Mouse (Mus musculus) bone marrow macrophage, adult 2 months (primary cell): ENCODE data around the gene Pemt. TPM values are rescaled to one million over a fixed set of nuclear protein-coding genes. Genes with fewer than 3 reads are reported as not detected.
"Not testable (repeated sequence)": the region's sequence is repeated elsewhere in the genome, so short reads cannot be mapped to it uniquely, and the experiment has no call there.

Experiments
- H3K27ac ChIP-seq: 2 replicates; pipeline ENCODE4 v1.5.1; 2012; ENCODE audit warnings: low read depth, low read length; ENCODE audit not compliant: insufficient read depth
- H3K4me1 ChIP-seq: 2 replicates; pipeline ENCODE4 v1.6.1; 2012; ENCODE audit warnings: low read length; ENCODE audit not compliant: control insufficient read depth, insufficient read depth
- H3K4me3 ChIP-seq: 2 replicates; pipeline ENCODE4 v1.5.1; 2012; ENCODE audit warnings: mild to moderate bottlenecking, low read length, moderate library complexity; ENCODE audit not compliant: insufficient read depth
- CTCF ChIP-seq: IDR thresholded peaks from 2 replicates; pipeline ENCODE4 v1.5.1; 2012; ENCODE audit warnings: low read depth, mild to moderate bottlenecking, low read length, moderate library complexity
- POLR2A ChIP-seq: IDR thresholded peaks from 2 replicates; pipeline ENCODE4 v1.6.1; 2012; ENCODE audit warnings: mild to moderate bottlenecking, low read depth, low read length, borderline replicate concordance
- polyA plus RNA-seq: library from polyadenylated mRNA; stranded (reverse); fragments of >200 nt; gene quantifications from 2 replicates; pipeline ENCODE4 v1.2.4, GENCODE M21; 2012; ENCODE audit not compliant: missing spikeins, insufficient read depth, insufficient read length

The Pemt gene
- polyA plus RNA-seq, 1 experiment: 4.6 TPM

GRCm38 (mm10) chr11:59962590-59962989, 83.7 kb downstream of the Pemt start:
- TF ChIP-seq CTCF (no peak), POLR2A (no peak)
- no peak overlapping the region for H3K27ac ChIP-seq
- peaks cover 7% of the 10 kb centered on the region for H3K4me1 ChIP-seq
- H3K4me3 ChIP-seq: no peak overlapping the region

GRCm38 (mm10) chr11:59961338-59961875, 84.9 kb downstream of the Pemt start:
- Histone ChIP-seq H3K4me1 (peaks cover 7% of the 10 kb centered on the region), H3K27ac (no peak overlapping the region), H3K4me3 (no peak overlapping the region)
- TF ChIP-seq CTCF (no peak), POLR2A (no peak)

- H3K4me1 ChIP-seq: peaks cover 7% of the 10 kb centered on the region
- TF ChIP-seq POLR2A (no peak), CTCF (no peak)
- H3K27ac ChIP-seq: no peak overlapping the region
- H3K4me3 ChIP-seq: no peak overlapping the region
These were observed 85.6 kb downstream of the Pemt start for GRCm38 (mm10) chr11:59960476-59961337.

GRCm38 (mm10) chr11:59959453-59959852, 86.8 kb downstream of the Pemt start:
- Histone ChIP-seq H3K27ac (no peak overlapping the region), H3K4me3 (no peak overlapping the region), H3K4me1 (peaks cover 9% of the 10 kb centered on the region)
- TF ChIP-seq CTCF: no peak
- no peak for TF ChIP-seq POLR2A

GRCm38 (mm10) chr11:59956749-59957148, 89.5 kb downstream of the Pemt start:
- no peak overlapping the region for H3K4me3 ChIP-seq
- H3K27ac ChIP-seq: no peak overlapping the region
- no peak for TF ChIP-seq POLR2A
- TF ChIP-seq CTCF: no peak
- peaks cover 6% of the 10 kb centered on the region; the same call in 1 of the 2 replicates for H3K4me1 ChIP-seq

- no peak for TF ChIP-seq CTCF
- no peak for TF ChIP-seq POLR2A
These were observed 93.4 kb downstream of the Pemt start for GRCm38 (mm10) chr11:59952892-59953291.

GRCm38 (mm10) chr11:59948401-59948767, 97.9 kb downstream of the Pemt start:
- Histone ChIP-seq H3K27ac (no peak overlapping the region), H3K4me3 (peak overlapping the region; percentile 86), H3K4me1 (no peaks in the 10 kb centered on the region; the same call in 1 of the 2 replicates)
- TF ChIP-seq POLR2A (no peak), CTCF (no peak)

More at GRCm38 (mm10) chr11:59952892-59953291, 93.4 kb downstream of the Pemt start:
- no peak overlapping the region for H3K27ac ChIP-seq
- no peak overlapping the region for H3K4me3 ChIP-seq
- peaks cover 6% of the 10 kb centered on the region for H3K4me1 ChIP-seq

GRCm38 (mm10) chr11:59947752-59948400, 98.4 kb downstream of the Pemt start, which contains the start of gene Med9:
Gene Med9 (plus strand): TSS chr11:59948206.
- Histone ChIP-seq H3K27ac (no peak within 1 kb of the TSS), H3K4me3 (peak within 1 kb of the TSS; percentile 86), H3K4me1 (no peaks in the 10 kb centered on the region; the same call in 1 of the 2 replicates)
- no peak for TF ChIP-seq CTCF
- no peak for TF ChIP-seq POLR2A

GRCm38 (mm10) chr11:59944855-59945254, 101.4 kb downstream of the Pemt start:
- H3K27ac ChIP-seq, H3K4me3 ChIP-seq: not testable (repeated sequence)
- peaks cover 16% of the 10 kb centered on the region for H3K4me1 ChIP-seq

- TF ChIP-seq CTCF (no peak), POLR2A (no peak)
- Histone ChIP-seq H3K4me3 (no peak overlapping the region), H3K27ac (no peak overlapping the region), H3K4me1 (peaks cover 16% of the 10 kb centered on the region)
These were observed 104.9 kb downstream of the Pemt start for GRCm38 (mm10) chr11:59941391-59941790.

- TF ChIP-seq POLR2A (no peak), CTCF (no peak)
- H3K4me3 ChIP-seq: no peak overlapping the region
- peaks cover 16% of the 10 kb centered on the region for H3K4me1 ChIP-seq
- no peak overlapping the region for H3K27ac ChIP-seq
These were observed 105.6 kb downstream of the Pemt start for GRCm38 (mm10) chr11:59940645-59941044.
